Mouse (Mus musculus): Measurements from ENCODE around the gene Krr1. TPM values are rescaled to one million over a fixed set of nuclear protein-coding genes. Genes with fewer than 3 reads are reported as not detected.

Krr1 gene
- 45.0 and 48.7 TPM in 2 replicates for polyA plus RNA-seq (2015; fragmentation: Nextera tagmentation; extraction: Ambion mirVana)

DNA sequence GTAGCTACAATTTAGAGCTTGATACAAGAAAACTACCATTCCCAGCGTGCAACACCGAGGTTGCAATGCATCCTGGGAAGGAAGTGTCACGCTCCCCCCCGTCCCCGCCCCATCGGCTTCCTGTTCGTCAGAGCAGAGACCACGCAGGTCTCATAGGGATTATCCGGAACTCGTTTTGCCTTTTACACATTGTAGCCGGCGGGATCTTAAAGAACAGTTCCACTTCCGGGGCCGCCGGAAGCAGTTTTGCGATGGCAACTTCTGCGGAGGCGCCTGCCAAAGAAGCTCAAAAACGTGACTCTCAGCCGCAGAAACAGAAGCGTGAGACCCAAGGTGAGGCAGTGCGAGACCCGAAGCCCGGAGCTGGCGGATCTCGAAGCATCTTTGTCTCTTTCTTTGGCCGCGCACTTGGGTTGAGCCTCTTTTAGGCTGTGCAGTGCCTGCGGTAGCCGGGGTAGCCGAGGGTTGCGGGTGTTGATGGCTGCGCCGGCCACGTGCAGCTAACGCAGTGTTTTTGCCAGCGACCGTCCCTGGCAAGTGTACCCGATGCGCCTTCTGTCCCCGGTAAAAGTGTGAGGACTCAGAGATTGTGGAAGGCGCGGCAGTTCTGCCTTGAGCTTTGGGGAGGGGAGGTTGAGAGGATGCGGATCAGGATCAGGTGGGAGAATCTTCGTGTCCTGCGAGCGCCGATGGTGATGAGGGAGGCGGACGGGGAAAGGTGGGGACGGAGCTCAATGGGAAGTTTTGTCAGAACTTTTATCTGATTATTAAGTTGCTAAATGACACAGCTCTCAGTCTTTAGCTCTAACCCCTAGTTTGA is at the start of gene Krr1:
Gene Krr1, plus strand, starts transcription at position 123 of the 820 bp plus-strand sequence.
- H3K27ac ChIP-seq, result peak within 1 kb of the TSS; percentile 48; the same call in 1 of the 2 replicates
- no peaks in the 10 kb centered on the region for H3K9me3 ChIP-seq
- H3K27me3 ChIP-seq, result peaks cover 3% of the 10 kb centered on the region; the same call in 1 of the 2 replicates
- peaks cover 13% of the 10 kb centered on the region for H3K36me3 ChIP-seq
- H3K4me1 ChIP-seq, result peaks cover 8% of the 10 kb centered on the region
- ATAC-seq (ENCODE audit: low FRiP score, low read depth), result peak; percentile 98
- H3K9ac ChIP-seq, result peak within 1 kb of the TSS; percentile 88
- H3K4me2 ChIP-seq (replicated peaks), result peak within 1 kb of the TSS; percentile 84
- WGBS, result under 1% methylated on average over 51 of the region's 51 CpGs
- H3K4me3 ChIP-seq, result peak within 1 kb of the TSS; percentile 92

DNA sequence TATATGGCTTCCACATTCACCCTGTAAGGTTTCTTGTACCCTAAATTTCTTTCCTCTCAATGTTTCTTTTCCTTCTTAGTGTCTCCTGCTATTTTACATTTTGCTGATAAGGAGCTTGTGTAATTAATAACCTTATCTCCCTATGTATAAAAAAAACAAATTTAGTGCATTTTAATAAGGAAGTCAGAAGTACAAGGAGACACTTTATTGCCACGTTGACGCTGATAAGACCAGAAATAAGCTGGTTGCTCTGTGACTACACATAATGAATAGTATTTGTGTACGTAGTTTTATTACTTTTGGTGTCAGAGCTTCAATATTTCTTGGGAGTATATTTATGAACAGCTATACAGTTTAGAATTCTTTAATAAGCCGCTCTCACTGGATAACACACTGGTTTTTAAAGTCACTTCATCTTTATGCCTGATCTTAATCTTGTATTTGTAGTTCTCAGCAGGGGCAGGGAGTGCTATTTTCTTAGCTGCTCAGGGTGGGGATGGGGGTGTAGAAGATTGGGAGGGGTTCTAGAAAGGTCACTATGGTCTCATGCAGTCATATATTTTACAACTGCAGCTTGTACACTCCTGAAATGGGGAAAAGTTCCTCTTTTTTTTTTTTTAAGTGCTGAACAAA is 48.8 kb upstream of the Krr1 start:
- Histone ChIP-seq H3K4me1 (peaks cover 26% of the 10 kb centered on the region), H3K9me3 (no peaks in the 10 kb centered on the region), H3K27ac (no peak overlapping the region), H3K4me2 (replicated peaks) (no peak overlapping the region), H3K27me3 (0 out of 2 replicates have a peak, but pooled peaks cover 4% of the 10 kb centered on the region), H3K36me3 (no peaks in the 10 kb centered on the region), H3K9ac (no peak overlapping the region), H3K4me3 (no peak overlapping the region)
- 59% methylated on average over 4 of the region's 4 CpGs for WGBS
- ATAC-seq (ENCODE audit: low FRiP score, low read depth), result no peak

DNA sequence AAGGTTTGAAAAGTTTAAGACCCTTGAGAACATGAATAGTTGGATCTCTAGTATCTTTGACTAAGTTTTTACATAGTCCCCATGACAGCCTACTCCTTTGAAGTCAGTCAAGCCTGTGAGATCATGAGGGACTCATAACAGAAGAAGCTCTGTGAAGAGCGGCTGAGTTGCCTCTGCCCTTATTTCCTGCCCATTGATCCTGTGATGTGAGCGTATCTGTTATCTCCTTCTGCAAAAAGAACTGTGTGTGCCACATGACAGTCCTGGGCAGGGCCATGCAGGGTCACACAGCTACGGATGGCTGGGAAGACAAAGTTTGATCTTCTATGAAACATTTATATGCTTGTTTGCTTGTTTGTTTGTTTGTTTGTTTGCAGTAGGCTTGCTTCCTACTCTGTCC is 48.3 kb upstream of the Krr1 start:
- no peak overlapping the region for H3K9ac ChIP-seq
- no peak overlapping the region for H3K27ac ChIP-seq
- no peaks in the 10 kb centered on the region for H3K36me3 ChIP-seq
- H3K4me3 ChIP-seq, result no peak overlapping the region
- no peak overlapping the region for H3K4me2 ChIP-seq (replicated peaks)
- H3K4me1 ChIP-seq, result peaks cover 30% of the 10 kb centered on the region
- 63% methylated on average over 3 of the region's 3 CpGs for WGBS
- ATAC-seq (ENCODE audit: low FRiP score, low read depth), result no peak
- H3K9me3 ChIP-seq, result no peaks in the 10 kb centered on the region
- H3K27me3 ChIP-seq, result 0 out of 2 replicates have a peak, but pooled peaks cover 4% of the 10 kb centered on the region

DNA sequence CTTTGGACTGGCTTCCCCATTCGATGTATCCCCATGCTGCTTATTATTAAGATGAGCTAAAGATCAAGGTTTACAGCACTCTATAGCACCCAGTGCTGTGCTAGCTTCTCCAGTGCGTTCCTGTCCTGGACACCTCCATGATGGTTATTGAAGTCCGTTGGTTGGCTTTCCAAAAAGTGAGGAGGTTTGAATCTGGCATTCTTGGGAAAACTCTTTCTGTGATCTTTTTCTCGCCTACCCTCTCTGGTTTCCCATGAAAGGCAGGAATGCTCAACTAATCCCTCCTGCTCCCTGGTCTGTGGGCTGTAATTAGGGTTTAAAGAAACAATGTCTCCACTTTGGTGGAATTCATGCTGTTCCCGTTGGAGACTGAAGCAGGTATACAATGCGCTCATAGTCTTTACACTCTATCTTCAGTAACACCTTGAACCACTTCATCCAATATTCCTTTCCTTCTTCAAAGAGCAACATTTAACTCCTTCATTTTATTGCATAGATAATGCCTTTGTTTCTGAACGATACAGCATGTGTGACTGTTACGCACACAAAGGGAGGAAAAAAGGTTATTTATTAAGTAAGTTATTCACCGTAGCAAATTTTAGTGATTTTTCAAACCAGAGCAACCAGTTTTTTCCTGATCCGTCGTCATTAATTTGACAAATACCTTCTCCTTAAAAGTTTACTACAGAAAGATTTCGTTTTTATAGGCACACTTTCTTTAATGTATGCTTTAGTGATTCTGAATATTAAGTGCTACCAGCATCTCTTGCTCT is 47.6 kb upstream of the Krr1 start:
- H3K36me3 ChIP-seq, result no peaks in the 10 kb centered on the region
- peak overlapping the region; percentile 51 for H3K4me2 ChIP-seq (replicated peaks)
- peak overlapping the region; percentile 53; the same call in 1 of the 2 replicates for H3K27ac ChIP-seq
- H3K9me3 ChIP-seq, result no peaks in the 10 kb centered on the region
- no peak overlapping the region for H3K9ac ChIP-seq
- 21% methylated on average over 12 of the region's 12 CpGs for WGBS
- 0 out of 2 replicates have a peak, but pooled peaks cover 4% of the 10 kb centered on the region for H3K27me3 ChIP-seq
- ATAC-seq (ENCODE audit: low FRiP score, low read depth), result 0 out of 2 replicates have a peak, but pooled peaks have one; percentile 20
- H3K4me1 ChIP-seq, result peaks cover 31% of the 10 kb centered on the region
- H3K4me3 ChIP-seq, result no peak overlapping the region

DNA sequence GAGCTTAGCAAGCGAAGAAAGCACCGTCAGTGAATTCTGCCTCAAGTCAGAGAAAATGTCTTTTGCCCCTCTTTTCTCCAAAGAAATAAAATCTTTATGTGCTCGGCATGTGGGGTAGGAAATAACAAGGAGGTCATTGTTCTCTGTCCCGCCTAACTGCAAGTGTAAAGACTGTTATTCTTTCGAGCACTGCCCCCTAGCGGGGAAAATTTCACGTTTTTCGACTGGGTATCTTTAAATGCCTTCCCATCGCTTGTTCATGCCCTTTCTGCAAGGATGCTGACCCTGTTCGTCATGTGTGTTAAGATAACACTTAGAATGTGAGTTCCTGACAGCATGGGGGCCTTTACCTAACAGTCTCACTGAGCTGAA is 47.0 kb upstream of the Krr1 start:
- ATAC-seq (ENCODE audit: low FRiP score, low read depth), result peak; percentile 85
- WGBS, result 2% methylated on average over 10 of the region's 10 CpGs
- no peaks in the 10 kb centered on the region for H3K9me3 ChIP-seq
- no peak overlapping the region; the same call in 1 of the 2 replicates for H3K27ac ChIP-seq
- 0 out of 2 replicates have a peak, but pooled peaks cover 4% of the 10 kb centered on the region for H3K27me3 ChIP-seq
- H3K4me3 ChIP-seq, result no peak overlapping the region
- peak overlapping the region; percentile 51 for H3K4me2 ChIP-seq (replicated peaks)
- no peaks in the 10 kb centered on the region for H3K36me3 ChIP-seq
- H3K4me1 ChIP-seq, result peaks cover 31% of the 10 kb centered on the region
- no peak overlapping the region for H3K9ac ChIP-seq

DNA sequence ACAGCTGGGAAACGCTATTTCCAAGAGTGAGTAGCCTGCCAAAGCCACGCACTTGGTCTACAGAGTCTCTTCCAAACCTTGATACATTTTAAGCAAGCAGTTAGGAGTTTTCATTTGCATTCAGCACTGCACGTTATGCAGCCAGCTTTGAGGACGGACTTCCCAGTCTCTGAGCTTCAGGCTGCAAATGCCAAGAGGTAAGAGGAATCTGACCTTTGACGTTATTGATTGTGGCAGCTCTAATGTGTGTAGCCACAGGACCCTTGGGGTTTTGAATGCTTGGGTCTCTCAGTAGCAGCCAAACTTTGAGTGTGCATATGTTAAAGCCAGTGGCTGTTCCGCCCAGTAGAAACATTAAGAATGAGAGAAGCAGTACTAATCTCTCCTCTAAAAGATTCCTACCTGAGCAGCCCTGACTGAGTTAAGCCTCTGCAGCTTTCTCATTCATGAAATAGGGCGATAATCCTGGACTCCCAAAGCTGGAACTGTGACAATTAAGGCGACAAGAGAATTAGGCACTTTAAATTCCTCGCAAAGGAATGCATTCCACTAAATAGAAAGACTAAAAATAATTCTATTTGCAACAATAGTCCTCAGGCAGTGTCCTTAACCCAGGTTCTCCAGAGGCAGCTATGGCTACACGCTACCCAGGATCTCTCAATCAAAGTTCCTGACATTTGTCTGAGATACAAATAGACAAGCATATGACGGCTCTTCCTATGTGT is 39.7 kb upstream of the Krr1 start:
- H3K4me3 ChIP-seq, result no peak overlapping the region
- 0 out of 2 replicates have a peak, but pooled peaks cover 7% of the 10 kb centered on the region for H3K4me1 ChIP-seq
- H3K27me3 ChIP-seq, result no peaks in the 10 kb centered on the region
- WGBS, result 67% methylated on average over 11 of the region's 11 CpGs
- H3K9ac ChIP-seq, result no peak overlapping the region
- ATAC-seq (ENCODE audit: low FRiP score, low read depth), result no peak
- no peaks in the 10 kb centered on the region for H3K9me3 ChIP-seq
- no peaks in the 10 kb centered on the region for H3K36me3 ChIP-seq
- H3K4me2 ChIP-seq (replicated peaks), result no peak overlapping the region
- H3K27ac ChIP-seq, result no peak overlapping the region

DNA sequence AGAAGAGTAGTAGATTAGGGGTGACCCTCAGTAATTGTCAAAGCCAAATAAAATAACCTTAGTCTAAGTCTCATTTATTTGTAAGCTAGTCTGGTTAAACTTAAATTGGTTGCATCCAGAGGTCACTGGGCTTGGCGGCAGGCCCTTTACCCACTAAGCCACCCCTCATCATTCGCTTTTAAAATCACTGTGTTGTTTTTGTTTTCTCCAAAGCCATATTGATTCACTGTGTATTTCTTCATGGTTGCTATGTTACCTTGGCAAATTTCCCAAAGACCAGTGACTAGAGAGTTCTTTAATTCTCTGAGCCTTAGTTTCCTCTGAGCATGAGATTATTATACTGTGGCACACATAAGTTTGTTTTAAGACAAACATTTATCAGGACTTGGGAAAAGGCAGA is 37.3 kb upstream of the Krr1 start:
- Histone ChIP-seq H3K9me3 (no peaks in the 10 kb centered on the region), H3K4me3 (no peak overlapping the region), H3K36me3 (no peaks in the 10 kb centered on the region), H3K27me3 (no peaks in the 10 kb centered on the region), H3K4me1 (no peaks in the 10 kb centered on the region), H3K4me2 (replicated peaks) (no peak overlapping the region), H3K27ac (no peak overlapping the region), H3K9ac (no peak overlapping the region)
- no peak for ATAC-seq (ENCODE audit: low FRiP score, low read depth)
- WGBS, result 87% methylated on average over 2 of the region's 2 CpGs

DNA sequence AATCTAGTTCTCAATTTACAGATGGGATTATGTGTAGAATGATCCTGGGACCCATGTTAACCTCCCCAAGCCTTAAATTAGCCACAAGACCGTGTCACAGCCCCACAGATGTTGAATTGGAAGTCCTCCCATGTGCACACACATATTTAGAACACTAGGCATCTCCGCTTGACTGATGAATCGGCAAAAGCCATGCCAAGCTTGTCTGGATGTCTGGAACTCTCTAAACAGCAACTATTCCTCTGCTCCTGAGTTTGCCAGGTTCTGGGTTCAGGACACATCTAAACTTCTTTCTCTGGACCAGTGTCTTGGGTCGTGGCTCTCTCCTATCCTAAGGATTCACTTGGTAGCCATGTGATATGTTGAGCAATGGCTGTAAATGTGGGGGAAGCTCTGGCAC is 36.4 kb upstream of the Krr1 start:
- WGBS, result 82% methylated on average over 4 of the region's 4 CpGs
- H3K4me3 ChIP-seq, result no peak overlapping the region
- H3K27ac ChIP-seq, result no peak overlapping the region
- no peak overlapping the region for H3K4me2 ChIP-seq (replicated peaks)
- ATAC-seq (ENCODE audit: low FRiP score, low read depth), result no peak
- no peaks in the 10 kb centered on the region for H3K36me3 ChIP-seq
- no peak overlapping the region for H3K9ac ChIP-seq
- no peaks in the 10 kb centered on the region for H3K27me3 ChIP-seq
- no peaks in the 10 kb centered on the region for H3K4me1 ChIP-seq
- no peaks in the 10 kb centered on the region for H3K9me3 ChIP-seq

DNA sequence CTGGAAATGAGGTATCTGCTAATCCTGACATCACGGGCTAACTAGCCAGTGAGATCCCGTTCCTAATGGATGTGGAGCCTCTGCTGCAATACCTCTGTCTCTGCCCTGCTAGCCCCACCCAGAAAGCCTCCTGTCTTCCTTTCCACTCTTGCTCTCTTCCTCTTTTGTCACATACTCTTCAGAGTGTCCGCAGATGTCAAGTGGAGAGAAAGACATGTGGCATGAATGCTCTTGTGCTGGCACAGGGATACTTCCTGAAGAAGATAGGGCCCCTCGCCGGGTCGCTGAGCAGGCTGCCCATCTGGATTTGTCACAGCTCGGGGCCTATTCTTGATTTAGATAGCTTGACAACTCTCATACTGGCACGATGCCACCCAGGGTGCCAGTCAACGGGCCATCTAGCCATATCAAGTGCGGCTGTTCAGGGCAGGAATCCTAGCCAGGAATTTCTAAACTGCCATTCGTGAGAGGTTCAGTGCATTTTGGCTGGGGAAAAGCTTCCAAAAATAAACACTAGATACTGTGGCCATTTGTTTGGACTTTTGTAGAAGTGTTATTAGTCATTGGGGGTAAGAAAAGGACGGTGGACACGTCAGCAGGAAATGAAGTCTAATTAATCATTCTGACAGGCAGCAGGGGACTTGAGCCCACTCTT is 35.8 kb upstream of the Krr1 start:
- Histone ChIP-seq H3K4me1 (0 out of 2 replicates have a peak, but pooled peaks cover under 1% of the 10 kb centered on the region), H3K4me3 (no peak overlapping the region), H3K4me2 (replicated peaks) (no peak overlapping the region), H3K27me3 (no peaks in the 10 kb centered on the region), H3K27ac (no peak overlapping the region), H3K9me3 (no peaks in the 10 kb centered on the region), H3K9ac (no peak overlapping the region), H3K36me3 (no peaks in the 10 kb centered on the region)
- ATAC-seq (ENCODE audit: low FRiP score, low read depth), result no peak
- 63% methylated on average over 13 of the region's 13 CpGs for WGBS

DNA sequence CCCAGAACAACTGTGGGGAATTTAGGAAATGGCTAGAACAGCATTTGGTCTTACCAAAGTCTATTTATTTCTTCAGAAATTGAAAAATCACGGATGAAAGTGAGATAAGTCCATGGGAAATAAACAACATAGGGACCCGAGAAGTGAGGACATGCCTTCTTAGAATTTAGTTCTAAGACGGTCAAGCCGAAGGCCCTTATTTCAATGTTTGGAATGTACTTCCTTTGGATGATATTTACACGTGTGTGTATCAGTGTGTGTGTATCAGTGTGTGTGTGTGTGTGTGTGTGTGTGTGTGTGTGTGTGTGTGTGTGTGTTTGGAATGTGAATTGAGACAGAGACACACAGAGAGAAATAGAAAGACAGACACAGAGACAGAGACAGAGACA is 35.3 kb upstream of the Krr1 start:
- Histone ChIP-seq H3K27ac (no peak overlapping the region), H3K27me3 (no peaks in the 10 kb centered on the region), H3K36me3 (no peaks in the 10 kb centered on the region), H3K9me3 (no peaks in the 10 kb centered on the region), H3K4me2 (replicated peaks) (no peak overlapping the region), H3K4me1 (0 out of 2 replicates have a peak, but pooled peaks cover 4% of the 10 kb centered on the region), H3K9ac (no peak overlapping the region), H3K4me3 (no peak overlapping the region)
- WGBS, result 77% methylated on average over 5 of the region's 5 CpGs
- no peak for ATAC-seq (ENCODE audit: low FRiP score, low read depth)

DNA sequence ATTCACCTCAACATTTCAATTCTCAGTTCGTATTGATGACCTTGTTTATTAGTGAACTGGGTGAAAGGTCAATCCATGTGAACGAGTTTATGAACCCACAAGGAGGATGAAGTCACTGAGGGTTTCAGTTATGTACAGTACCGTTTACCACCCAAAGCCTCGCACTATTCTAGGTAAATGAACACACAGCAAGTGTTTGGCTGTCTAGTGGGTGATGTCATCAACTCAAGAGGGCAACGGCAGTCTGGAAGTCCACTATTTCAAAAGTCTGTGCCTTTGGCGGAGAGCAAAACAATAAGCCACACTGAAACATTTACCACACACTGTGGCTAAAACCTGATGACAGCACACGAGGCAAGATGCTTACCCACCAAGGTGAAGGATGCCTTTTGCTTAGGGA is 29.4 kb upstream of the Krr1 start:
- Histone ChIP-seq H3K36me3 (no peaks in the 10 kb centered on the region), H3K27ac (no peak overlapping the region), H3K4me2 (replicated peaks) (no peak overlapping the region), H3K9me3 (no peaks in the 10 kb centered on the region), H3K4me3 (no peak overlapping the region), H3K4me1 (peaks cover 4% of the 10 kb centered on the region; the same call in 1 of the 2 replicates), H3K27me3 (no peaks in the 10 kb centered on the region), H3K9ac (no peak overlapping the region)
- no peak for ATAC-seq (ENCODE audit: low FRiP score, low read depth)
- WGBS, result 77% methylated on average over 7 of the region's 7 CpGs
